Mouse (Mus musculus) heart, postnatal 25 days (tissue): ENCODE data around the gene Cyyr1. TPM values are rescaled to one million over a fixed set of nuclear protein-coding genes. Genes with fewer than 3 reads are reported as not detected.
"Not testable (repeated sequence)": the region's sequence is repeated elsewhere in the genome, so short reads cannot be mapped to it uniquely, and the experiment has no call there.

Experiments
- DNase-seq: peaks from one replicate; pipeline ENCODE4 v3.0.0; 2022; ENCODE audit warnings: low spot score
- intact Hi-C: fragments of 180-260 bp; cut with DNase I; formaldehyde crosslinking; loops from one replicate; pipeline ENCODE4 v1.15.1; 2025
- total RNA-seq, 2 experiments: library from RNA; stranded (reverse); gene quantifications; 2 replicates each; pipeline ENCODE4 v1.2.3; 2021

The Cyyr1 gene
- total RNA-seq, result 10 to 100 TPM; 31.6 to 37.9 TPM

- not testable (repeated sequence) for DNase-seq
- intact Hi-C loops, result loop anchor here (10.0 kb wide), 1 partner anchor 122 kb away; no protein-coding TSS in a partner anchor
Measured at GRCm38 (mm10) chr16:85553297-85553696, at the start of gene Cyyr1. Gene Cyyr1 (minus strand): TSS chr16:85553397.

DNA sequence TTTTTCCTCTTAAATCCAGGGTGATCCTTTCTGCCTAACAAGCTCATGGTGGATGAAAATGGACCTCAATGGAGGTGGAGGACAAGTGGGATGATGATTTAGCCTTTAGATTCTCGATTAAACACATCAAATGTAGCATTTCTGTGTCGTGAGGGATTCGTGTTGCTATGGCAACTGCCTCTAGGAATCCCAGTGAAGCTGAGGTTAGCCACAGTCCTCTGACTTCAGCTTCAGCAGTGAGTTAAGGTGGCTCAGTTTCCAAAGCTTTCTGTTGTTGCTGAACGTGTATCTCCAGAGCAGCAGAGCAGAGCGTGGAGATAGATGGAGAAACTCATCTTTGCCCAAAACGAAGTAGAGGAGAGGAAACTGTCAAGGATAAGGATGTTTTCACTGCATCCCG is 35.6 kb upstream of the Cyyr1 start:
- intact Hi-C loops, result no loop called here
- no peak for DNase-seq

DNA sequence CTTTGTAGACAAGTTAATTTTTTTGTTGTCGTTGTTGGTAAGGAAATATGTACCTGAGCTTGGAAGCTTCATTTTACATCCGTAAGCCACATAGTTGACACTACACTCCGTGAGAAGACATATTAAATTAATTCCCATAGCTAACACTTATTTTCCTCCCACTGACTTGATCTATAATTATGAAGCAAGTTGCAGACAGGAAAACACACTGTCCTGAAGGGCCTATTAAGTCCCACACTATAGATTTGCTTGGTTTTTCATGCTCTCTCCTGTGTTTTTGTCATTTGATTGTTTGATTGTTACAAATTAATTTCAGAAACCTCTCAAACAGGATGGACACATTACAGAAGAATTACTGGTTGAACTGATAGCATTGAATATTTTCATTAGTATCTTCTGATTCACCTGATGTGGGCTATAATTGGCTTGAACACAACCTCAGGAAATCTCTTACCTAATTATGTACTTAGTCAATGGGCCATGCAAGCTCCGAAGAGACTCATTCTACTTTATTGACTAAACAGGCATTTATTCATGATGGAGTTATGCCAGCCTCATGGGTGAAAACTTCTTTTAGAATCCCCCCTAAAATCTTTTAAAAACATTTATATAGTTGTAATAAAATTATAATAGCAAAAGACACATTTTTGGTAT is 34.5 kb upstream of the Cyyr1 start:
- intact Hi-C loops, result no loop called here
- DNase-seq, result no peak

- intact Hi-C loops, result no loop called here
- no peak for DNase-seq
Measured at GRCm38 (mm10) chr16:85566474-85566873, 13.3 kb upstream of the Cyyr1 start.

DNA sequence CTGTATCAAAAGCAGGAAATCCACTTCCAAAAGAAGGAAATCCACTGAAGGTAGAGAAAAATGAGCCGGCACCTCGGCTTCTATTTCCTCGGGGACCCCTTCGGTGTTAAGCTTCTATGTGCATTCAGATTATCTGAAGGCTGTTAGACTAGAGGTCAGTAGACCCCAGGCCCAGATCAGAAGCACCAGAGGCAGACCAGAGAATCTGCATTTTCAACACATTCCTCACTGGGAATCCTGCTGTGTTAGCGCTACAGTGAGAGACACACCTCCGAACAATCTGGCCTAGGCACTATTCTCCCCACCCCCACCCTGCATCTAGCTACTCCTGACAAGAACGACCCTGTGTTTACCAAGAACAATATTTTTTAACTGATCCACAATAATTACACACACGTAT is 641 bp upstream of the Cyyr1 start:
- intact Hi-C loops, result loop anchor here (10.0 kb wide), 1 partner anchor 121 kb away; no protein-coding TSS in a partner anchor
- no peak for DNase-seq

- not testable (repeated sequence) for DNase-seq
- intact Hi-C loops, result loop anchor here (10.0 kb wide), 1 partner anchor 123 kb away; no protein-coding TSS in a partner anchor
Measured at GRCm38 (mm10) chr16:85551976-85552375, 1.2 kb downstream of the Cyyr1 start.

DNA sequence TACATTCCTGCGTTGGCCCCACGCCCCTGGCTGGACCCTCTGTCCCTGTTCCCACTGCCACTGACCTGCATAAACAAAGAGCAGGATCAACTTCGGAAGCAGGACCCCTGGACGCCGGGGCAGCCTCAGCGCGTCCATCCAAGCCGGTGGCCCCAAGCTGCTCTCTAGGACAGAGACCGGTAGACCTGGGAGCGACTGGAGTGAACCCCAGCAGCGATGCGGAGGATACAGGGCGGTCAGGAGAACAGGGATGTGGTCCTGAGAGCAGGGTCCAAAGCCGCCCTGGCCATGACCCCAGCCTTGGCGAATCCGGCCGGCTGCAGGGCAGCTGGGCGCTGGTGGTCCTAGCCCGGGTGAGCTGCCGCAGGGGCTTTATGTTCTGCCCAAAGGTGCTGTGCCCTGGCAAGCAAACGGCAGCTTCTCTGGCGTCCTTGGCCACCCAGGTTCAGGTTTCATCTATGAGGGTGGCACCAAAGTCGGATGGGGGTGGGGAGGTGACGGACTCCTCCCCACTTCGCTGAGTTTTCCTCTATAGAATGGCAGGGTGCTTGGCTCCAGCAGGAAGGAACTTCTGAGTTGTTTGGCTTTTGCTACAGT is 3.1 kb downstream of the Cyyr1 start:
- peak; percentile 16 for DNase-seq
- intact Hi-C loops, result loop anchor here (10.0 kb wide), 1 partner anchor 125 kb away; no protein-coding TSS in a partner anchor

GRCm38 (mm10) chr16:85546519-85546918 is 6.7 kb downstream of the Cyyr1 start:
- DNase-seq, result peak; percentile 40
- intact Hi-C loops, result no loop called here

- intact Hi-C loops, result no loop called here
- DNase-seq, result no peak
Measured at GRCm38 (mm10) chr16:85541676-85542273, 11.4 kb downstream of the Cyyr1 start.

DNA sequence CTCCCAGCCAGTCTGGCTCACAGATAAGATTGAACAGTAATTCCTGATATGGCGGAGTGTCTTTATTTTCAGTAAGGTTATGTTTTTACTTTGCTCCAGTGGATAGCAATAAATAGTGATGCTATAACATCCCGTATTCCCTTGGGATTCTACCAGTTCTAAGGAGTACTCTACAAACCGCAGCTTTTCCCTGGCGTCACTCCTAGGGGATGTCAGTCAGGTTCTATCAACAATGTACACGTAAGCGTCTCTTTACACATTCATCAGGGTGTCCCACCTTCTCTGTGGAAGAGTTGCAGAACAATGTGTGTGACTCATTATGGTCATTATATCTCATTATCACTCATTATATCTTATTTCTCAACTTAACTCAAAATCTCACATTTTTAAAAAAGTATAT is 12.2 kb downstream of the Cyyr1 start:
- intact Hi-C loops, result no loop called here
- no peak for DNase-seq

- intact Hi-C loops, result no loop called here
- DNase-seq, result no peak
Measured at GRCm38 (mm10) chr16:85538367-85538766, 14.8 kb downstream of the Cyyr1 start.

GRCm38 (mm10) chr16:85536075-85536474 is 17.1 kb downstream of the Cyyr1 start:
- DNase-seq, result no peak
- intact Hi-C loops, result no loop called here

GRCm38 (mm10) chr16:85527743-85528620 is 25.2 kb downstream of the Cyyr1 start:
- no peak for DNase-seq
- intact Hi-C loops, result loop anchor here (10.0 kb wide), 1 partner anchor 147 kb away; no protein-coding TSS in a partner anchor

DNA sequence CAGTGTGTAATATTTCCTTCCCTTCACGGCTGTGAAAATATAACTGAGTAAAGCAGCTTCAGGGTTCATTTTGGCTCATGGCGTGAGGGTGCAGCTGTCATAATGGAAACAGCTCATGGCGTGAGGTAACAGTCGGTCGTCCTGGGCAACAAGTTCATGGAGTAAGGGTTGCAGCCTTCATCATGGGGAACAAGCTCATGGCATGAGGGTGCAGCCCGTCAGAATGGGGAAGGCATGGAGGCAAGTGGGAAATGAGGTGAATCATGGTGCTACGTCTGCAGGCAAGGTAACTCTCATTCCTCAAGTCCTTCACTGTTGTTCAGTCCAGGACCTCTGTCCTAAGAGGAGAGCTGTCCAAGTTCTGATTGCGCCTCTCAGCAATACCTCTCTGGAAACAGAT is 28.6 kb downstream of the Cyyr1 start:
- intact Hi-C loops, result loop anchor here (10.0 kb wide), 1 partner anchor 150 kb away; no protein-coding TSS in a partner anchor
- DNase-seq, result no peak

GRCm38 (mm10) chr16:85507264-85507663 is 45.9 kb downstream of the Cyyr1 start:
- DNase-seq, result no peak
- intact Hi-C loops, result no loop called here

DNA sequence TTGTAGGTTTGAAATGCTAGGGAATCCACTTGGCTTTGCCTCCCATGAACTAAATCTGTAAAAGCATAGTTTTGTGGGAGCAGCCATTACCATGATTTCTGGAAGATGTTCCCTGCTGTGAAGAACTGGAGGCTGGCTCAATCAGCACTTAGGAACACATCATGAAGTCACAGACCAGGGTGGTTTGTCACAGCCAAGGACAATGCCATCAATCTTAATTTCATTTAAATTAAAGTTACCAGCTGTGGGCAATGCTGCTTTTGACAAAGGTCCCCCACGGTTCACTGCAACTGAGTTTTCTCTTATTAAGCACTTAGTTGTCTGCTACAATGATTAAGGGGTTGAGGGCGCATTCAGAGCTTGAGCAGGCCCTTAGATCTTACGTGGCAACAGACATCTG is 48.1 kb downstream of the Cyyr1 start:
- intact Hi-C loops, result no loop called here
- no peak for DNase-seq

- intact Hi-C loops, result no loop called here
- DNase-seq, result no peak
Measured at GRCm38 (mm10) chr16:85503416-85503815, 49.8 kb downstream of the Cyyr1 start.

GRCm38 (mm10) chr16:85495837-85496236 is 57.4 kb downstream of the Cyyr1 start:
- DNase-seq, result no peak
- intact Hi-C loops, result no loop called here

- no peak for DNase-seq
- intact Hi-C loops, result no loop called here
Measured at GRCm38 (mm10) chr16:85488105-85488607, 65.0 kb downstream of the Cyyr1 start.

- intact Hi-C loops, result no loop called here
- no peak for DNase-seq
Measured at GRCm38 (mm10) chr16:85487266-85487665, 65.9 kb downstream of the Cyyr1 start.
